Mouse (Mus musculus) embryonic fibroblast, embryonic 13.5 days (primary cell): ENCODE measurements at regions not wholly inside any gene's neighbourhood (a gene's known extent, or its start where the extent isn't known, plus 50 kb on each side); places are given as distances from the start of the nearest gene placed in this dataset.

Experiments
- CTCF ChIP-seq: IDR thresholded peaks from 2 replicates; pipeline ENCODE4 v1.5.1; 2011; ENCODE audit warnings: mild to moderate bottlenecking, control low read depth, low read length, moderate library complexity, borderline replicate concordance; ENCODE audit not compliant: insufficient read depth
- POLR2A ChIP-seq: IDR thresholded peaks from 2 replicates; pipeline ENCODE4 v1.6.1; 2011; ENCODE audit warnings: low read depth, mild to moderate bottlenecking, control low read depth, low read length, moderate library complexity

GRCm38 (mm10) chr3:34172899-34173298, 91.8 kb upstream of the Dnajc19 start:
- no peak for TF ChIP-seq CTCF
- TF ChIP-seq POLR2A = no peak
